Mouse (Mus musculus) heart, adult 11 months (tissue): ENCODE results near the gene Ksr2.

Experiments used
- DNase-seq: peaks from one replicate; pipeline ENCODE4 v3.0.0; 2022

The Ksr2 gene

GRCm38 (mm10) chr5:117820445-117820844 is 406.6 kb downstream of the Ksr2 start:
- DNase-seq: no peak

GRCm38 (mm10) chr5:117823811-117824210 is 410.0 kb downstream of the Ksr2 start:
- no peak for DNase-seq

GRCm38 (mm10) chr5:117824486-117824885 is 410.7 kb downstream of the Ksr2 start:
- no peak for DNase-seq
